Mouse (Mus musculus) MEL (cell line): Measurements from ENCODE around the gene Aff1. TPM values are rescaled to one million over a fixed set of nuclear protein-coding genes. Genes with fewer than 3 reads are reported as not detected.

Source experiments
- DNase-seq: peaks from one replicate; pipeline ENCODE4 v3.0.0; 2011; ENCODE audit warnings: low read depth, low spot score
- H3K27ac ChIP-seq: 2 replicates; pipeline ENCODE4 v1.5.1; 2012; ENCODE audit warnings: low read depth, mild to moderate bottlenecking, control low read depth, low read length, moderate library complexity; ENCODE audit not compliant: control insufficient read depth
- H3K27me3 ChIP-seq, 2 experiments: fragments of 150-350 bp in 1 of 2; sonication (generic) in 1 of 2; 2 replicates each; pipeline ENCODE4 v1.6.1; 2012; ENCODE audit warnings: low read length in 2 of 2, mild to moderate bottlenecking in 2 of 2, improper control_type of control experiment in 1 of 2, moderate library complexity in 1 of 2; ENCODE audit not compliant: insufficient read depth in 2 of 2, control insufficient read depth in 1 of 2
- H3K36me3 ChIP-seq, 2 experiments: 2 replicates each; pipeline ENCODE4 v1.6.1; 2012 to 2014; ENCODE audit warnings: low read length in 2 of 2, improper control_type of control experiment in 1 of 2, inconsistent platforms in 1 of 2, mild to moderate bottlenecking in 1 of 2; ENCODE audit not compliant: insufficient read depth in 2 of 2, control insufficient read depth in 1 of 2
- H3K4me1 ChIP-seq, 2 experiments: fragments of 150-350 bp in 1 of 2; sonication (generic) in 1 of 2; 2 replicates each; pipeline ENCODE4 v1.6.1; 2012; ENCODE audit warnings: low read length in 2 of 2, improper control_type of control experiment in 1 of 2, mild to moderate bottlenecking in 1 of 2; ENCODE audit not compliant: insufficient read depth in 2 of 2, control insufficient read depth in 1 of 2
- H3K4me3 ChIP-seq, 2 experiments: fragments of 150-350 bp in 1 of 2; sonication (generic) in 1 of 2; 2 replicates each; pipeline ENCODE4 v1.5.1; 2012; ENCODE audit warnings: low read depth in 2 of 2, low read length in 2 of 2, mild to moderate bottlenecking in 2 of 2, moderate library complexity in 2 of 2, control low read depth in 1 of 2, improper control_type of control experiment in 1 of 2; ENCODE audit not compliant: control insufficient read depth in 1 of 2, insufficient read depth in 1 of 2
- H3K79me2 ChIP-seq: 2 replicates; pipeline ENCODE4 v1.6.1; 2012; ENCODE audit warnings: mild to moderate bottlenecking, low read length, moderate library complexity; ENCODE audit not compliant: control insufficient read depth, poor library complexity, insufficient read depth
- H3K9ac ChIP-seq: 2 replicates; pipeline ENCODE4 v1.6.1; 2012; ENCODE audit warnings: low read depth, mild to moderate bottlenecking, control low read depth, low read length, moderate library complexity; ENCODE audit not compliant: control insufficient read depth, poor library complexity, severe bottlenecking
- H3K9me3 ChIP-seq: fragments of 150-350 bp; sonication (generic); replicated peaks from 2 replicates; pipeline ENCODE4 v1.6.1; 2012; ENCODE audit warnings: mild to moderate bottlenecking, low read length, improper control_type of control experiment, moderate library complexity; ENCODE audit not compliant: insufficient read depth
- HCFC1 ChIP-seq: IDR thresholded peaks from 2 replicates; pipeline ENCODE4 v1.6.1; 2012; ENCODE audit warnings: low read depth, mild to moderate bottlenecking, inconsistent platforms, low read length, improper control_type of control experiment, moderate library complexity
- KAT2A ChIP-seq: conservative IDR thresholded peaks from 2 replicates; pipeline ENCODE4 v1.6.1; 2012; ENCODE audit warnings: low read depth, low read length, improper control_type of control experiment, inconsistent platforms
- MAX ChIP-seq: IDR thresholded peaks from 2 replicates; pipeline ENCODE4 v1.6.1; 2011; ENCODE audit warnings: low read length, improper control_type of control experiment
- MAZ ChIP-seq: IDR thresholded peaks from 2 replicates; pipeline ENCODE4 v1.6.1; 2012; ENCODE audit warnings: low read depth, mild to moderate bottlenecking, inconsistent platforms, low read length, improper control_type of control experiment
- MEF2A ChIP-seq: IDR thresholded peaks from 2 replicates; pipeline ENCODE4 v1.6.1; 2014; ENCODE audit warnings: low read depth, mild to moderate bottlenecking, inconsistent platforms, low read length, improper control_type of control experiment; ENCODE audit not compliant: poor library complexity, insufficient replicate concordance, severe bottlenecking; ENCODE audit errors: extremely low read depth
- NELFE ChIP-seq: IDR thresholded peaks from 2 replicates; pipeline ENCODE4 v1.6.1; 2011; ENCODE audit warnings: low read depth, low read length, improper control_type of control experiment
- POLR2A ChIP-seq, 2 experiments: IDR thresholded peaks; 2 replicates each; pipeline ENCODE4 v1.6.1; 2011 to 2012; ENCODE audit warnings: low read length in 2 of 2, mild to moderate bottlenecking in 2 of 2, control low read depth in 1 of 2, improper control_type of control experiment in 1 of 2, low read depth in 1 of 2, moderate library complexity in 1 of 2; ENCODE audit not compliant: control insufficient read depth in 1 of 2, insufficient read depth in 1 of 2, poor library complexity in 1 of 2
- USF2 ChIP-seq, 2 experiments: IDR thresholded peaks; 2 replicates each; pipeline ENCODE4 v1.6.1; 2011 to 2012; ENCODE audit warnings: improper control_type of control experiment in 2 of 2, low read length in 2 of 2, borderline replicate concordance in 1 of 2, inconsistent platforms in 1 of 2, low read depth in 1 of 2, mild to moderate bottlenecking in 1 of 2; ENCODE audit not compliant: insufficient read depth in 1 of 2
- ZNF384 ChIP-seq: IDR thresholded peaks from 2 replicates; pipeline ENCODE4 v1.6.1; 2012; ENCODE audit warnings: low read depth, mild to moderate bottlenecking, inconsistent platforms, low read length, improper control_type of control experiment
- polyA plus RNA-seq, 2 experiments: library from polyadenylated mRNA; stranded (reverse) in 1 of 2; unstranded in 1 of 2; fragments of >175 nt in 1 of 2; fragments of >200 nt in 1 of 2; gene quantifications; 2 replicates each; pipeline versions ENCODE4 v1.2.1 to v1.2.4; 2012; ENCODE audit warnings: low replicate concordance in 2 of 2, low read depth in 1 of 2; ENCODE audit not compliant: insufficient read length in 2 of 2, insufficient read depth in 1 of 2, missing spikeins in 1 of 2
- total RNA-seq: library from RNA; depleted of rRNA; stranded (reverse); fragments of 300-350 nt; gene quantifications from 2 replicates; pipeline ENCODE4 v1.2.3, GENCODE M21; 2012

Aff1 gene
- total and polyA plus RNA-seq, 3 experiments: 5.4 to 13.4 TPM; not detected in 1

DNA sequence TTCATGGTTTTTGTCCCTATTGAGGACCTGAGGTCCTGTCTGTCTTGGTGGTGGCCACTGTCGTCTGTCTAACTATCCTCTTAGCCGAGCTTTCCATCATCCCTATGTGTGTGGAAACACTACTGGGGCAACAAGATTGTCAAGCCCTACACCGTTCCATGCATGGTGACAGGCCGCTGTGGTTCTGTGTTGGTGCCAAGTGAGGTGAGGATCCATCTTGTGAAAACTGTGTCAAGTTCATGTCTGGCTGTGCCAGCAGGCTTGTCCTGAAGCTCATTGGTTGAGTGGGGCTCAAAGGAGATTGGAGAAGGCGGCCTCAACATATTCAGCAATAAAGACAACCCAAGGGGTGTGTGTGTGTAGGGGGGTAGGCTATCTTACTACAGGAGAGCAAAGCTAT is 102.9 kb downstream of the Aff1 start:
- H3K79me2 ChIP-seq: peaks cover 4% of the 10 kb centered on the region; the same call in 1 of the 2 replicates
- no peak for DNase-seq
- no peaks in the 10 kb centered on the region for H3K9me3 ChIP-seq
- no peaks in the 10 kb centered on the region for H3K4me1 ChIP-seq
- TF ChIP-seq HCFC1 (no peak), MAZ (no peak), MEF2A (no peak)
- H3K9ac ChIP-seq: no peak overlapping the region
- peaks cover 0 to 4% of the 10 kb centered on the region in 2 experiments; a peak in 2 of 4 replicates for H3K36me3 ChIP-seq
- H3K4me3 ChIP-seq: no peak overlapping the region
- no peaks in the 10 kb centered on the region for H3K27me3 ChIP-seq
- H3K27ac ChIP-seq: no peak overlapping the region

DNA sequence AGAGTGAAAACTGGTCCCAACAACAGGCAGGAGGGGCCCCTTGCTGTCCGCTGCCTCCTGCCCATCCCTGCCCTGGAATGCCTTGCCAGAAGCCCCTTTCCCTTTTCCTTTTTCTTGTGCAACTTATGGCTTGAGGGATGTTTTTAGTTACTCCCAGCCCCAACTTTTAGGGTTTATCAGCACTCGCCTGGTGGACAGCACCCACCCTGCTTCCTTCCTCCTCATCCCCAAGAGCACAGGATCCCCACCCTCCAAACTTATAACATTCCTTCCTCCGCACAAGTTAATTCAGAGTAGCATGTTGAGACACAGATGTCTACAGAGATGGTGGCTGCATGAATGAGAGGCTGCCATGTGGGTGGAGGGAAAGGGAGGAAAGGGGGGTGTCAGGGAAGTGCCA is 103.9 kb downstream of the Aff1 start:
- DNase-seq: no peak
- no peak overlapping the region for H3K4me3 ChIP-seq
- no peaks in the 10 kb centered on the region for H3K9me3 ChIP-seq
- peaks cover 0 to 8% of the 10 kb centered on the region in 2 experiments; a peak in 2 of 4 replicates for H3K36me3 ChIP-seq
- H3K4me1 ChIP-seq: no peaks in the 10 kb centered on the region
- H3K9ac ChIP-seq: no peak overlapping the region
- H3K27ac ChIP-seq: no peak overlapping the region
- H3K79me2 ChIP-seq: peaks cover 4% of the 10 kb centered on the region; the same call in 1 of the 2 replicates
- H3K27me3 ChIP-seq: no peaks in the 10 kb centered on the region
- TF ChIP-seq ZNF384 (no peak), MAX (no peak), NELFE (no peak), POLR2A (IDR thresholded peaks at IDR 0.05; ENCODE audit: control insufficient read depth in 1 of 2, insufficient read depth in 1 of 2, low read depth in 1 of 2, low read length in 2 of 2, poor library complexity in 1 of 2) (no peak), USF2 (IDR thresholded peaks at IDR 0.05; ENCODE audit: borderline replicate concordance in 1 of 2, insufficient read depth in 1 of 2, low read depth in 1 of 2, low read length in 2 of 2) (no peak), KAT2A (no peak)

- H3K27ac ChIP-seq: no peak overlapping the region
- H3K36me3 ChIP-seq: peaks cover 0 to 11% of the 10 kb centered on the region in 2 experiments; a peak in 2 of 4 replicates
- no peak overlapping the region for H3K4me3 ChIP-seq
- no peaks in the 10 kb centered on the region for H3K27me3 ChIP-seq
- H3K9ac ChIP-seq: no peak overlapping the region
- no peak for DNase-seq
- no peaks in the 10 kb centered on the region for H3K4me1 ChIP-seq
- no peak for TF ChIP-seq USF2 (IDR thresholded peaks at IDR 0.05; ENCODE audit: borderline replicate concordance in 1 of 2, insufficient read depth in 1 of 2, low read depth in 1 of 2, low read length in 2 of 2)
- TF ChIP-seq, all 39 proteins: peak for 0
- peaks cover 4% of the 10 kb centered on the region; the same call in 1 of the 2 replicates for H3K79me2 ChIP-seq
- H3K9me3 ChIP-seq: no peaks in the 10 kb centered on the region
Observed at GRCm38 (mm10) chr5:103797774-103798173, 105.6 kb downstream of the Aff1 start.
